Comparison of ENCODE assay signal across 14 mouse cellular contexts in the genomic region with DNA sequence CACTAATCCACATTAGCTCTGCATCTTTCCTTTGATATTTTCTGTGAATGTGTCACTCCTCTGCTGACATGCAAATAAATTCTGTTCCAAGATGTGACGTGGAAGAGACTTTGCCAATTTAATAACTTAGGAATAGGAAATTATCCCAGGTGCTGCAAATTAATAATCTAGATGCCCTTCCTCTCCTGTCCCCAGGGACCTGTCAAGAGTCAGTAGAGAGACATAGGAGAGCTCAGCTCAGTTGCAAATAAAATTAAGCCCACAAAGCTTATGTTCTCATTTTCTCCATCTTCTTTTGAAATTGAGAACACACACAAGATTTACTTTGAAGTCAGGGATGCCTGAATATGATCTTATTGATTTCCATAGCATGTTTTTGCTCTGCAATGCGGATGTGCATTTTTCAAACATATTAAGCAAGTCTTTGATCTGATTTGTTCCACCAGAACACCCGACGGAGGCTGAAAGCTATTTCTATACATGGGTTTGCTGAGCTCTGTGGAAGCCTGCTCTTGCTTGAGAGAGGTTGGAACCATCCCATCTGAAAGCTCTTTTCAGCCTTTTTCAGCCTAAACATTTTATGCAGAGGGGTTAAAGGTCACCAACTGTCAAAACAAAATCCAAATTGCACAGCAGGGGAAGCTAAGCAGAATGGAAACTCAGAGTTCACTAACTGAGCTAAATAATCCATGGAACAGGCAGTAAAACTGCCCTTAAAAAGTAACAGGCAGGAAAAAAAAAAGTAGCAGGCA. TPM values are rescaled to one million over a fixed set of nuclear protein-coding genes. Genes with fewer than 3 reads are reported as not detected.
DNase-seq lines count a peak whose midpoint lies in the region; ATAC-seq and TF ChIP-seq lines count a peak whose summit lies in the region.
"Had no signal": no experiment of that assay in that cellular context is flagged by ENCODE, and none has a peak within 500 bp of the region (broad histone marks: within the 10 kb centered on the region; RNA-seq: fewer than 3 reads in every experiment).

No protein-coding gene starts in this region.

- peak; percentile 35 for DNase-seq in forebrain, embryonic 10.5 days (ENCODE audit: extremely low spot score, low spot score)
- DNase-seq in forebrain, postnatal 0 days: no peak
- DNase-seq in lung, postnatal 4 days: no peak
- no peak for DNase-seq in testis, postnatal 10 days (ENCODE audit: low spot score)
- DNase-seq in layer of hippocampus, postnatal 14 days (ENCODE audit: low spot score in 2 of 2): no peak
- DNase-seq: layer of hippocampus, adult 9-11 months; lung, postnatal 10 days had no signal

- TF ChIP-seq CTCF in forebrain, postnatal 0 days (IDR thresholded peaks at IDR 0.05; ENCODE audit: low read depth): no peak

- H3K9me3 ChIP-seq in forebrain, embryonic 10.5 days: no peaks in the 10 kb centered on the region
- no peaks in the 10 kb centered on the region for H3K9me3 ChIP-seq in forebrain, postnatal 0 days (ENCODE audit: low read length)
- H3K9me3 ChIP-seq in lung, embryonic 16.5 days (ENCODE audit: control insufficient read depth, low read length): no peaks in the 10 kb centered on the region
- H3K9me3 ChIP-seq in limb, embryonic 12.5 days: no peaks in the 10 kb centered on the region
- H3K9me3 ChIP-seq in stomach, embryonic 15.5 days: no peaks in the 10 kb centered on the region
- H3K9me3 ChIP-seq: embryonic facial prominence, embryonic 15.5 days; neural tube, embryonic 12.5 days had no signal

- peaks cover 19% of the 10 kb centered on the region for H3K4me1 ChIP-seq in forebrain, embryonic 10.5 days
- H3K4me1 ChIP-seq in forebrain, postnatal 0 days (ENCODE audit: insufficient read depth): no peaks in the 10 kb centered on the region
- no peaks in the 10 kb centered on the region for H3K4me1 ChIP-seq in lung, embryonic 16.5 days (replicated peaks; ENCODE audit: control insufficient read depth, insufficient read depth, low read length)
- peaks cover 18% of the 10 kb centered on the region for H3K4me1 ChIP-seq in limb, embryonic 12.5 days (replicated peaks)
- H3K4me1 ChIP-seq in stomach, embryonic 15.5 days: no peaks in the 10 kb centered on the region
- H3K4me1 ChIP-seq: neural tube, embryonic 12.5 days had no signal

- WGBS in forebrain, embryonic 10.5 days: 9% methylated on average over 4 of the region's 4 CpGs
- 16% methylated on average over 4 of the region's 4 CpGs for WGBS in forebrain, postnatal 0 days
- 41% methylated on average over 4 of the region's 4 CpGs for WGBS in lung, embryonic 16.5 days
- whole genome bisulfite sequencing in limb, embryonic 12.5 days: 16% methylated on average over 4 of the region's 4 CpGs
- 24% methylated on average over 4 of the region's 4 CpGs for WGBS in stomach, embryonic 15.5 days

- H3K27ac ChIP-seq in forebrain, embryonic 10.5 days: 0 out of 2 replicates have a peak overlapping the region, but pooled peaks have one; percentile 11
- no peak overlapping the region for H3K27ac ChIP-seq in forebrain, postnatal 0 days (ENCODE audit: low read depth, low read length)
- no peak overlapping the region for H3K27ac ChIP-seq in lung, embryonic 16.5 days (ENCODE audit: low read length)
- peak overlapping the region; percentile 69 for H3K27ac ChIP-seq in limb, embryonic 12.5 days
- H3K27ac ChIP-seq in stomach, embryonic 15.5 days: peak overlapping the region; percentile 73
- H3K27ac ChIP-seq: neural tube, embryonic 12.5 days had no signal

- no peak overlapping the region for H3K9ac ChIP-seq in forebrain, postnatal 0 days
- no peak overlapping the region for H3K9ac ChIP-seq in lung, embryonic 16.5 days (ENCODE audit: low read length)
- H3K9ac ChIP-seq in limb, embryonic 12.5 days (replicated peaks): no peak overlapping the region
- H3K9ac ChIP-seq in stomach, embryonic 15.5 days: no peak overlapping the region
- H3K9ac ChIP-seq: embryonic facial prominence, embryonic 15.5 days; neural tube, embryonic 12.5 days had no signal

- no peaks in the 10 kb centered on the region for H3K36me3 ChIP-seq in forebrain, embryonic 10.5 days (replicated peaks)
- H3K36me3 ChIP-seq in forebrain, postnatal 0 days (ENCODE audit: insufficient read depth): no peaks in the 10 kb centered on the region
- H3K36me3 ChIP-seq in lung, embryonic 16.5 days (ENCODE audit: control insufficient read depth, insufficient read depth, low read length): no peaks in the 10 kb centered on the region
- H3K36me3 ChIP-seq in limb, embryonic 12.5 days: no peaks in the 10 kb centered on the region
- no peaks in the 10 kb centered on the region for H3K36me3 ChIP-seq in stomach, embryonic 15.5 days
- H3K36me3 ChIP-seq: embryonic facial prominence, embryonic 15.5 days; neural tube, embryonic 12.5 days had no signal

- H3K4me3 ChIP-seq in forebrain, embryonic 10.5 days: no peak overlapping the region
- no peak overlapping the region for H3K4me3 ChIP-seq in forebrain, postnatal 0 days (ENCODE audit: low read depth, low read length)
- no peak overlapping the region for H3K4me3 ChIP-seq in lung, embryonic 16.5 days (ENCODE audit: low read length)
- H3K4me3 ChIP-seq in limb, embryonic 12.5 days (replicated peaks): no peak overlapping the region
- H3K4me3 ChIP-seq in stomach, embryonic 15.5 days (replicated peaks): no peak overlapping the region
- H3K4me3 ChIP-seq: embryonic facial prominence, embryonic 15.5 days; neural tube, embryonic 12.5 days had no signal

- no peak for ATAC-seq in forebrain, postnatal 0 days
- peak; percentile 61; the same call in 1 of the 2 replicates for ATAC-seq in lung, embryonic 16.5 days (ENCODE audit: low read depth)
- peak; percentile 47 for ATAC-seq in limb, embryonic 12.5 days (ENCODE audit: insufficient number of reproducible peaks, insufficient read depth, low FRiP score, low TSS enrichment, low read depth)
- peak; percentile 18; the same call in 1 of the 2 replicates for ATAC-seq in stomach, embryonic 15.5 days (ENCODE audit: insufficient read depth, low FRiP score, low read depth)

- H3K27me3 ChIP-seq in forebrain, embryonic 10.5 days (ENCODE audit: poor library complexity, severe bottlenecking): peaks cover 85% of the 10 kb centered on the region
- no peaks in the 10 kb centered on the region for H3K27me3 ChIP-seq in forebrain, postnatal 0 days (ENCODE audit: insufficient read depth, low read length)
- H3K27me3 ChIP-seq in lung, embryonic 16.5 days (ENCODE audit: control insufficient read depth, insufficient read depth, low read depth, low read length): no peaks in the 10 kb centered on the region
- H3K27me3 ChIP-seq in limb, embryonic 12.5 days: no peaks in the 10 kb centered on the region
- H3K27me3 ChIP-seq in stomach, embryonic 15.5 days (replicated peaks): no peaks in the 10 kb centered on the region
- H3K27me3 ChIP-seq: embryonic facial prominence, embryonic 15.5 days; neural tube, embryonic 12.5 days had no signal

- no peak overlapping the region for H3K4me2 ChIP-seq in forebrain, postnatal 0 days (ENCODE audit: low read depth)
- no peak overlapping the region for H3K4me2 ChIP-seq in lung, embryonic 16.5 days (ENCODE audit: low read depth, low read length)
- no peak overlapping the region for H3K4me2 ChIP-seq in limb, embryonic 12.5 days
- no peak overlapping the region for H3K4me2 ChIP-seq in stomach, embryonic 15.5 days
- H3K4me2 ChIP-seq: embryonic facial prominence, embryonic 15.5 days; neural tube, embryonic 12.5 days had no signal

RNA-seq across cellular contexts. Expression of a gene that starts 26.1 kb away (rescaled TPM):
- polyA plus RNA-seq in forebrain, embryonic 10.5 days (2016; fragmentation: Nextera tagmentation; extraction: Ambion mirVana): not detected in 2 replicates
- not detected in 2 replicates for total RNA-seq in forebrain, postnatal 0 days (2014; rRNA removed)
- polyA plus RNA-seq in forebrain, postnatal 0 days (2015; fragmentation: Nextera tagmentation; extraction: Ambion mirVana): not detected in 2 replicates
- polyA plus RNA-seq in lung, embryonic 16.5 days (2015; fragmentation: Nextera tagmentation; extraction: Ambion mirVana): 0.41 and 0.75 TPM in 2 replicates
- not detected in 2 replicates for polyA plus RNA-seq in limb, embryonic 12.5 days (2016; fragmentation: Nextera tagmentation; extraction: Ambion mirVana)
- not detected in 2 replicates for polyA plus RNA-seq in stomach, embryonic 15.5 days (2015; fragmentation: Nextera tagmentation; extraction: Ambion mirVana)
- not detected for total RNA-seq in layer of hippocampus, postnatal 14 days (2021)
- total RNA-seq: adrenal gland, postnatal 4 days had no signal
- polyA plus RNA-seq: embryonic facial prominence, embryonic 15.5 days; heart, embryonic 14.5 days; neural tube, embryonic 12.5 days had no signal

Comparison
In these comparisons a context has a peak if more than half of its experiments do, and no peak if none do; other contexts are left out.
1. H3K27ac ChIP-seq: peak in forebrain, embryonic 10.5 days (single experiment), limb, embryonic 12.5 days (single experiment) and stomach, embryonic 15.5 days (single experiment); none in forebrain, postnatal 0 days (single experiment) and lung, embryonic 16.5 days (single experiment).